Mouse (Mus musculus) heart, postnatal 0 days (tissue): Measurements from ENCODE around the gene Xirp1. TPM values are rescaled to one million over a fixed set of nuclear protein-coding genes. Genes with fewer than 3 reads are reported as not detected.
A peak's percentile ranks its signal among the peaks of the same experiment; 100 is the strongest.

Source experiments
- ATAC-seq: fragments of 200-750 bp; cut with Nextera tagmentation; 2 replicates; pipeline ENCODE4 v1.8.0; 2017; ENCODE audit warnings: low read depth, moderate number of reproducible peaks, moderate library complexity; ENCODE audit not compliant: insufficient read depth
- DNase-seq: peaks from one replicate; pipeline ENCODE4 v3.0.0-alpha.2; 2016; ENCODE audit warnings: low spot score
- H3K27ac ChIP-seq: fragments of 300-500 bp; sonication (generic); 2 replicates; pipeline ENCODE4 v1.5.1; 2014; ENCODE audit warnings: low read depth, mild to moderate bottlenecking
- H3K27me3 ChIP-seq: fragments of 300-500 bp; sonication (generic); 2 replicates; pipeline ENCODE4 v1.6.1; 2014; ENCODE audit warnings: low read length, mixed read lengths; ENCODE audit not compliant: control insufficient read depth, insufficient read depth
- H3K36me3 ChIP-seq: fragments of 300-500 bp; sonication (generic); replicated peaks from 2 replicates; pipeline ENCODE4 v1.6.1; 2014; ENCODE audit warnings: low read length, mixed read lengths; ENCODE audit not compliant: control insufficient read depth, insufficient read depth
- H3K4me1 ChIP-seq: fragments of 300-500 bp; sonication (generic); 2 replicates; pipeline ENCODE4 v1.6.1; 2014; ENCODE audit warnings: antibody characterized with exemption; ENCODE audit not compliant: control insufficient read depth, insufficient read depth
- H3K4me2 ChIP-seq: fragments of 300-500 bp; sonication (generic); 2 replicates; pipeline ENCODE4 v1.6.1; 2014; ENCODE audit warnings: low read depth, mild to moderate bottlenecking, low read length, moderate library complexity
- H3K4me3 ChIP-seq: fragments of 300-500 bp; sonication (generic); 2 replicates; pipeline ENCODE4 v1.5.1; 2014; ENCODE audit warnings: low read depth, low read length
- H3K9ac ChIP-seq: fragments of 300-500 bp; sonication (generic); replicated peaks from 2 replicates; pipeline ENCODE4 v1.6.1; 2014; ENCODE audit warnings: low read depth, low read length, mixed read lengths
- H3K9me3 ChIP-seq: fragments of 300-500 bp; sonication (generic); replicated peaks from 2 replicates; pipeline ENCODE4 v1.6.1; 2016; ENCODE audit warnings: low read length; ENCODE audit not compliant: control insufficient read depth
- CTCF ChIP-seq: IDR thresholded peaks from 2 replicates; pipeline ENCODE4 v1.5.1; 2016; ENCODE audit warnings: antibody characterized with exemption, control low read depth, low read depth
- EP300 ChIP-seq: IDR thresholded peaks from 2 replicates; pipeline ENCODE4 v1.6.1; 2016; ENCODE audit warnings: antibody characterized with exemption, low read depth
- WGBS: fragments of 180-500 bp; shearing (Covaris S2); extraction: QIAGEN DNeasy Blood & Tissue Kit; methylation state at CpG from one replicate; pipeline ENCODE4 v1.1.7; 2014; 5-methylcytosine and 5-hydroxymethylcytosine counted together
- polyA plus RNA-seq: library from polyadenylated mRNA; unstranded; fragments of >200 nt; fragmentation: Nextera tagmentation; extraction: Ambion mirVana; gene quantifications from 2 replicates; pipeline ENCODE4 v1.2.1, GENCODE M21; 2015
- total RNA-seq: library from RNA; depleted of rRNA; stranded (reverse); fragments of >200 nt; gene quantifications from 2 replicates; pipeline ENCODE4 v1.2.3, GENCODE M21; 2014; ENCODE audit warnings: low replicate concordance

Xirp1 gene
- total and polyA plus RNA-seq, 2 experiments from 2014 or later, result 45.1 to 140 TPM

- ATAC-seq (no peak), DNase-seq (no peak)
- Histone ChIP-seq H3K4me3 (no peak overlapping the region), H3K27me3 (no peaks in the 10 kb centered on the region), H3K9me3 (no peaks in the 10 kb centered on the region), H3K27ac (no peak overlapping the region), H3K9ac (no peak overlapping the region), H3K36me3 (peaks cover 50% of the 10 kb centered on the region), H3K4me2 (no peak overlapping the region), H3K4me1 (peaks cover 37% of the 10 kb centered on the region)
- TF ChIP-seq EP300 (no peak), CTCF (no peak)
- 89% methylated on average over 23 of the region's 23 CpGs for WGBS
These were observed 50.1 kb downstream of the Xirp1 start for GRCm38 (mm10) chr9:119973281-119973680.

DNA sequence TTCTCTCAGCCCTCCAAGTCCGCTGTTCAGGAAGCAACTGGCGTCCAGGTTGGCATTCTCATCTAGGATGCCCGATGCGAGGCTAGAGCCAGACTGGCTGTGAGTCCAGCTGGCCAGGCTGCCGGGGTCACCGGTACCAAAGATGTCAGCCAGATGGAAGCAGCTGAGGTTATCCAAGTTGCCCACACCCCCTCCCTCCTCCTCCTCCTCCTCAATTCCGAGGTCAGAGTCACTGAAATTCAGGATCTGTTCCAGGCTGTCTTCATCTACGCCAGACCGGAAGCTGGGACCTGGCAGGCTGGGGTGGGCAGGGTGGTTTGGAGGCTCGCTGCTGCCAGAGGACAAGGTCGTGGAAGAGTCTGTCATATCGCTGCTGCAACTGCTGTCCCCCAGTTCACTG lies 50.8 kb downstream of the Xirp1 start:
- Histone ChIP-seq H3K4me3 (no peak overlapping the region), H3K36me3 (peaks cover 50% of the 10 kb centered on the region), H3K4me1 (peaks cover 30% of the 10 kb centered on the region), H3K4me2 (no peak overlapping the region), H3K9me3 (no peaks in the 10 kb centered on the region), H3K27ac (0 out of 2 replicates have a peak overlapping the region, but pooled peaks have one; percentile 15), H3K27me3 (no peaks in the 10 kb centered on the region), H3K9ac (no peak overlapping the region)
- TF ChIP-seq CTCF, result no peak
- 72% methylated on average over 12 of the region's 12 CpGs for WGBS
- ATAC-seq (no peak), DNase-seq (no peak)

DNA sequence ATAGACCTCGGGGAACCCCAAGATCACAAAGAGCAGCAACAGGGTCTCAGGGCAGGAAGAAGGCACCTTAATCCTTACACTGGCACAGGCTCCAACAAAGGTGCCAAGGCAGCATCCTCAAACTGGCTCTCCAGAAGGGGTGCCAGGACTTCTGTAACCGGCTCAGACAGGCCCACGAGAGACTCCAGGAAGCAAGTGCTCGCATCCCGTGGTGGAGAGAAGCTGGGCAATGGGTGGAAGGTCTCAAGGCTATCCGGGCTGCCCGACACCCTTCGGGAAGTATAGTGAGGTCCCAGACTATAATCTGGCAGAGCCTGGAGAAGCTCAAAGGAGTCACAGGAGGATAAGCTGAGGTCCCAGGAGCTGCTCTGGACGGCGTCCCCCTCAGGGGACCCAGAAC lies 51.2 kb downstream of the Xirp1 start:
- ATAC-seq (no peak), DNase-seq (no peak)
- H3K4me1 ChIP-seq, result peaks cover 26% of the 10 kb centered on the region
- WGBS, result 90% methylated on average over 10 of the region's 10 CpGs
- 0 out of 2 replicates have a peak overlapping the region, but pooled peaks have one; percentile 15 for H3K27ac ChIP-seq
- no peak overlapping the region for H3K4me2 ChIP-seq
- H3K4me3 ChIP-seq, result no peak overlapping the region
- peaks cover 50% of the 10 kb centered on the region for H3K36me3 ChIP-seq
- H3K9ac ChIP-seq, result no peak overlapping the region
- H3K27me3 ChIP-seq, result no peaks in the 10 kb centered on the region
- TF ChIP-seq EP300, result no peak
- no peak for TF ChIP-seq CTCF
- no peaks in the 10 kb centered on the region for H3K9me3 ChIP-seq

DNA sequence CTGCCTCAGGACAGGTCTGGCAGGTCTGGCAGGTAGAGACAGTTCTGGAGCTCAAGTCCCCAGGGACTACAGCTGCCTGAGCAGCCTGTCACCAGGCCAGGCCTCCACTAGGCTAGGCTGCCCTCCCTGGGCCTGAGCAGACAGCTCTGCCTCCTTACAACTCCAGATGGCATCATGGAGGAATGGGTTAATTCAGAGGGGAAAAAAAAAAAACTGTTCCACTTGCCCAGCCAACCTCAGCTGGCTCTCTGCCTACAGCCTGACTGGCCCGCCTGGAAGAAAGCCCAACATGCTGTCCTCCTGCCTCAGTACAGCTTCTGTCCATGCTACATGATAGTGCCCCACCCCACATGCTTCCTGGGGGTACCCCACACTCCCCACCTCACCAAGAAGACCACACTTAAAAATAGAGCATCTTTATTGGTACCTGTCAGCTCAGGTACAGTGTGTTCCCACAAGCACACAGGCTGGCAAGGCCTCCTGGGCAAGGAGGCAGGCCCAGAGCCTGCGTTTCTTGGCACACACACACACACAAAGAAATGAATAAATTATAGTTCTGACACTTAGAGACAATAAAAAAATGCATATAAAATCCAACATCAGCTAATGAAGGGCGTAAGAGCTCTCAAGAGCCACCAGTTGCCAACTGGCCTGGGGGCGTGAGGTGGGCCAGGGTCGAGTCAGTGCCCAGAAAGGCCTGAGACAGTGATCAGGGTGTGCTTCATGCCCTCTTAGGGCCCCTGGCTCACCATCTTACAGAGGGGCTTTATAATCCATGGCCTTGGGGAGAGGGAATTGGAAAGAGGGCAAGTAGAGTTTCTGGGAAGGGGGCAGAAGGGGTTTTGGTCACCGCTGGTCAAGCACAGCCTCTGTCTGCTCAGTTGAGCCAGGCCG lies 52.4 kb downstream of the Xirp1 start:
- H3K4me1 ChIP-seq, result peaks cover 17% of the 10 kb centered on the region
- no peaks in the 10 kb centered on the region for H3K9me3 ChIP-seq
- H3K27me3 ChIP-seq, result no peaks in the 10 kb centered on the region
- no peak for TF ChIP-seq CTCF
- no peak for TF ChIP-seq EP300
- WGBS, result 75% methylated on average over 7 of the region's 7 CpGs
- H3K4me3 ChIP-seq, result no peak overlapping the region
- DNase-seq, result peak; percentile 43
- ATAC-seq, result no peak
- H3K36me3 ChIP-seq, result peaks cover 43% of the 10 kb centered on the region
- H3K9ac ChIP-seq, result no peak overlapping the region; the same call in 1 of the 2 replicates
- no peak overlapping the region for H3K4me2 ChIP-seq
- peak overlapping the region; percentile 74 for H3K27ac ChIP-seq

GRCm38 (mm10) chr9:119970221-119970620 lies 53.2 kb downstream of the Xirp1 start:
- H3K9me3 ChIP-seq, result no peaks in the 10 kb centered on the region
- ATAC-seq (peak; percentile 62), DNase-seq (peak; percentile 57)
- no peak overlapping the region; the same call in 1 of the 2 replicates for H3K9ac ChIP-seq
- H3K27ac ChIP-seq, result peak overlapping the region; percentile 74
- no peaks in the 10 kb centered on the region for H3K27me3 ChIP-seq
- H3K4me1 ChIP-seq, result peaks cover 17% of the 10 kb centered on the region
- H3K4me2 ChIP-seq, result no peak overlapping the region
- peaks cover 40% of the 10 kb centered on the region for H3K36me3 ChIP-seq
- H3K4me3 ChIP-seq, result no peak overlapping the region
- WGBS, result 24% methylated on average over 6 of the region's 6 CpGs
- TF ChIP-seq CTCF (peak; percentile 68), EP300 (no peak)

- Histone ChIP-seq H3K9me3 (no peaks in the 10 kb centered on the region), H3K36me3 (peaks cover 36% of the 10 kb centered on the region), H3K4me2 (no peak overlapping the region), H3K4me1 (peaks cover 17% of the 10 kb centered on the region), H3K9ac (no peak overlapping the region), H3K27me3 (no peaks in the 10 kb centered on the region), H3K27ac (peak overlapping the region; percentile 74), H3K4me3 (no peak overlapping the region)
- WGBS, result 65% methylated on average over 7 of the region's 7 CpGs
- no peak for DNase-seq
- TF ChIP-seq EP300 (no peak), CTCF (no peak)
- ATAC-seq, result peak; percentile 9; the same call in 1 of the 2 replicates
These were observed 53.6 kb downstream of the Xirp1 start for GRCm38 (mm10) chr9:119969811-119970210.
